Mouse (Mus musculus) myocyte (in vitro differentiated cells): Measurements from ENCODE around the gene Thbs2. TPM values are rescaled to one million over a fixed set of nuclear protein-coding genes. Genes with fewer than 3 reads are reported as not detected.
A peak's percentile ranks its signal among the peaks of the same experiment; 100 is the strongest.

ENCODE experiments used
- H3K27me3 ChIP-seq: one replicate; pipeline ENCODE4 v1.6.1; 2011; ENCODE audit not compliant: control insufficient read depth, insufficient read depth, insufficient read length
- H3K36me3 ChIP-seq: one replicate; pipeline ENCODE4 v1.6.1; 2011; ENCODE audit not compliant: control insufficient read depth, insufficient read depth
- H3K4me2 ChIP-seq: one replicate; pipeline ENCODE4 v1.6.1; 2011; ENCODE audit warnings: low read depth, control low read depth
- H3K4me3 ChIP-seq: one replicate; pipeline ENCODE4 v1.5.1; 2011; ENCODE audit warnings: mild to moderate bottlenecking, control low read depth, moderate library complexity
- H3K79me2 ChIP-seq: one replicate; pipeline ENCODE4 v1.6.1; 2011; ENCODE audit not compliant: control insufficient read depth, insufficient read depth
- H3ac ChIP-seq: one replicate; pipeline ENCODE4 v1.6.1; 2011; ENCODE audit not compliant: control insufficient read depth, insufficient read length
- CEBPB ChIP-seq: IDR thresholded peaks from 2 replicates; pipeline ENCODE4 v1.6.1; 2011; ENCODE audit warnings: mild to moderate bottlenecking, moderate library complexity; ENCODE audit not compliant: poor library complexity, insufficient read depth, severe bottlenecking
- E2F4 ChIP-seq: IDR thresholded peaks from one replicate; pipeline ENCODE4 v1.6.1; 2011; ENCODE audit warnings: mild to moderate bottlenecking, control low read depth, moderate library complexity; ENCODE audit not compliant: insufficient read depth
- MAX ChIP-seq: IDR thresholded peaks from one replicate; pipeline ENCODE4 v1.6.1; 2011; ENCODE audit warnings: low read depth, mild to moderate bottlenecking, control low read depth
- MYOD1 ChIP-seq, 3 experiments: IDR thresholded peaks; one replicate each; pipeline ENCODE4 v1.6.1; 2011; ENCODE audit warnings: control low read depth in 2 of 3, low read depth in 2 of 3, mild to moderate bottlenecking in 2 of 3, moderate library complexity in 1 of 3; ENCODE audit not compliant: insufficient read length in 2 of 3, control insufficient read depth in 1 of 3
- MYOG ChIP-seq, 3 experiments: IDR thresholded peaks; one replicate each; pipeline ENCODE4 v1.6.1; 2011; ENCODE audit warnings: control low read depth in 2 of 3, low read depth in 2 of 3, mild to moderate bottlenecking in 2 of 3; ENCODE audit not compliant: insufficient read length in 2 of 3, control insufficient read depth in 1 of 3, insufficient read depth in 1 of 3
- POLR2A ChIP-seq: IDR thresholded peaks from one replicate; pipeline ENCODE4 v1.6.1; 2011; ENCODE audit warnings: low read depth, mild to moderate bottlenecking, control low read depth, moderate library complexity; ENCODE audit not compliant: insufficient read length
- POLR2AphosphoS2 ChIP-seq: IDR thresholded peaks from one replicate; pipeline ENCODE4 v1.6.1; 2011; ENCODE audit warnings: low read depth, control low read depth; ENCODE audit not compliant: insufficient read length
- REST ChIP-seq: IDR thresholded peaks from one replicate; pipeline ENCODE4 v1.6.1; 2011; ENCODE audit warnings: mild to moderate bottlenecking, control low read depth, moderate library complexity; ENCODE audit not compliant: insufficient read depth, insufficient read length
- SRF ChIP-seq: IDR thresholded peaks from one replicate; pipeline ENCODE4 v1.6.1; 2011; ENCODE audit warnings: low read depth; ENCODE audit not compliant: control insufficient read depth, insufficient read length
- TCF12 ChIP-seq: IDR thresholded peaks from one replicate; pipeline ENCODE4 v1.6.1; 2011; ENCODE audit warnings: mild to moderate bottlenecking, control low read depth; ENCODE audit not compliant: poor library complexity, insufficient read depth, severe bottlenecking
- TCF3 ChIP-seq: IDR thresholded peaks from one replicate; pipeline ENCODE4 v1.6.1; 2011; ENCODE audit warnings: low read depth, control low read depth; ENCODE audit not compliant: insufficient read length
- USF1 ChIP-seq: IDR thresholded peaks from one replicate; pipeline ENCODE4 v1.6.1; 2011; ENCODE audit warnings: low read depth, mild to moderate bottlenecking, control low read depth, moderate library complexity
- polyA plus RNA-seq: library from polyadenylated mRNA; unstranded; fragments of >200 nt; fragmentation: generic; extraction: Trizol; gene quantifications from one replicate; pipeline ENCODE4 v1.2.1, GENCODE M21; 2012; ENCODE audit warnings: missing spikeins

The Thbs2 gene
- polyA plus RNA-seq, 1 experiment: 15.7 TPM

DNA sequence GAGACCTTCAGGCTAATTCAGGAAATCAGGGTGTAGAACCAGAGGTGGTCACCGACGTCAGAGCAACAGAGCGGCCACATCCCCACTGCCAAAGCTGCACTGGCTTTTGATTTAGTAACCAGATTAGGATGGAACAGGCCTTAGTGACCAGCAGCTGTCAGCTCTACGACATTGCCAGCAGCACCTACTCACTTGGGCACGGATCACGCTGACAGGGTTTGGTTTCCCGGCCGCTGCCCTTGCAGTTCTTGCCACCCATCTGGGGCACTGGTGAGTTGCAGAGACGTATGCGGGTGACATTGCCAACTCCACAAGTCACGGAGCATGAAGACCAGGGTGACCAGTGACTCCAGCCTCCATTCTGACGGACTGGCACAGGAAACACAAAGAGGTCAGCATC lies 13.0 kb downstream of the Thbs2 start:
- no peak overlapping the region for H3ac ChIP-seq
- H3K27me3 ChIP-seq: no peaks in the 10 kb centered on the region
- TF ChIP-seq TCF3 (no peak), MYOD1 (IDR thresholded peaks at IDR 0.05; ENCODE audit: control insufficient read depth in 1 of 3, insufficient read length in 2 of 3, low read depth in 2 of 3) (peak in 1 of 3 experiments; percentile 51), MAX (no peak)
- H3K4me3 ChIP-seq: no peak overlapping the region
- no peaks in the 10 kb centered on the region for H3K79me2 ChIP-seq
- no peaks in the 10 kb centered on the region for H3K36me3 ChIP-seq
- no peak overlapping the region for H3K4me2 ChIP-seq

DNA sequence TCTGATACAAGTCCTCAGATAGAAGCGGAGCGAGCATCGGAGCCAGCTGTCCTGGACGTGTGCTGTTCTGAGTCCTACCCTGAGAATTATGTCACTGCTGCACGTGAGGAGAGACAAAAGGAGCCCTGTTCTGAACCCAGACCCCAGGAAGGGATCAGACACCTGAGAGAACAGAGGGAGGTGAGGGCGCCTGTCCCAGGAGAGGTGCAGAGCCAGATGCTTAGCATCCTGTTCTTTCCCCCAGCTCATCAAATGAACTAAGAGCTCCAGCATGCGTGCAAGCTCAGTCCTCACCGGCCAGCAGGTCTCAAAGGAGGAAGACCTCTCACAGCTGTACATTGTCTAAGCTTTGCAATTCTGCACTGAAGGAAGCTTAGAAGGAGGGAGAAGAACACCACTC lies 16.8 kb downstream of the Thbs2 start:
- no peaks in the 10 kb centered on the region for H3K27me3 ChIP-seq
- TF ChIP-seq MYOG (IDR thresholded peaks at IDR 0.05; ENCODE audit: control insufficient read depth in 1 of 3, insufficient read depth in 1 of 3, insufficient read length in 2 of 3, low read depth in 2 of 3) (no peak), TCF3 (no peak), POLR2AphosphoS2 (no peak), MYOD1 (IDR thresholded peaks at IDR 0.05; ENCODE audit: control insufficient read depth in 1 of 3, insufficient read length in 2 of 3, low read depth in 2 of 3) (no peak)
- no peak overlapping the region for H3K4me3 ChIP-seq
- no peak overlapping the region for H3K4me2 ChIP-seq
- H3K79me2 ChIP-seq: no peaks in the 10 kb centered on the region
- H3ac ChIP-seq: no peak overlapping the region
- H3K36me3 ChIP-seq: no peaks in the 10 kb centered on the region

DNA sequence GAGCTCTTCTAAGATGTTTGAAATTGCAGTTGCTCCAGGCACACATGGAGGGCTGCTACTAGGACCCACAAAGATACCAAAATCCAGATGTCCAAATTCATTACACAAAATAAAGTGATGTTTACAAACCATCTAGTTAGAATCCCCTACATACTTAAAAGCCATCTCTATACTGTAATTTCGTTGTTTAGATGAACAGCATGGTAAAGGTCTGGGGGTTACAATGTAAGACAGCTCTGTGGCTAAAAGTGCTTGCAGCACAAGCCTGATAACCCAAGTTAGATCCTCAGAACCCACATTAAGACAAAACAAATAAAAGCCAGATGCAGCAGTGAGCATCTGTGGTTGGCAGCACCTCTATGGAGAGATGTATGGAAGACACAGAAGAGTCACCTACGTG lies 18.5 kb downstream of the Thbs2 start:
- H3K36me3 ChIP-seq: no peaks in the 10 kb centered on the region

DNA sequence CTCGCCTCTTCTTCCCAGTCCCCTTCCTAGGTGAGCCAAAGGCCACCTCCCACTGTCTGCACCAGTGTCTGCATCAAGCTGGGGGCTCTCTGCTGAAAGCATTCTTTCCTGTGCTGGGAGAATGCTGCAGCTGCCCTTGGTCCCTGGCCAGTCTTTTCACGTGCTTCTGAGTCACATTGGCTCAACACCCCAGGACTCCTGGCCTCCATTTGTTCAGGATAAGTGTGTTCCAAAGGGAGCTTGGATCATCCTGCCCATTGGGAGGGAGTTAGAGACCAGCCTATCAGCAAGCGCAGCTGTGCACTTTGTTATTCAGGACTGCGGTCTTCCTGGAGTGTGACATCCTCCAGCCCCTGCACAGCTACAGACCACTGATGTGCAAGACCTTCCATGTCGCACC lies 21.6 kb downstream of the Thbs2 start:
- TF ChIP-seq USF1 (peak; percentile 46), MYOG (IDR thresholded peaks at IDR 0.05; ENCODE audit: control insufficient read depth in 1 of 3, insufficient read depth in 1 of 3, insufficient read length in 2 of 3, low read depth in 2 of 3) (peak in 2 of 3 experiments; percentile 6 to 78), MYOD1 (IDR thresholded peaks at IDR 0.05; ENCODE audit: control insufficient read depth in 1 of 3, insufficient read length in 2 of 3, low read depth in 2 of 3) (peak in 2 of 3 experiments; percentile 54 to 72), SRF (peak; percentile 19), E2F4 (no peak), CEBPB (0 out of 2 replicates have a peak, but pooled peaks have one; percentile 0), MAX (no peak)
- Histone ChIP-seq H3K4me3 (no peak overlapping the region), H3K36me3 (no peaks in the 10 kb centered on the region), H3K79me2 (no peaks in the 10 kb centered on the region), H3K27me3 (no peaks in the 10 kb centered on the region), H3ac (no peak overlapping the region), H3K4me2 (peak overlapping the region; percentile 31)

More for the DNA sequence above, 18.5 kb downstream of the Thbs2 start:
- H3K4me2 ChIP-seq: no peak overlapping the region
- H3ac ChIP-seq: no peak overlapping the region
- no peak for TF ChIP-seq USF1
- no peak for TF ChIP-seq POLR2A
- no peak for TF ChIP-seq MAX
- no peak for TF ChIP-seq CEBPB
- TF ChIP-seq REST: no peak
- TF ChIP-seq TCF12: no peak
- TF ChIP-seq E2F4: no peak
- no peak for TF ChIP-seq TCF3
- TF ChIP-seq POLR2AphosphoS2: no peak
- no peak for TF ChIP-seq MYOG (IDR thresholded peaks at IDR 0.05; ENCODE audit: control insufficient read depth in 1 of 3, insufficient read depth in 1 of 3, insufficient read length in 2 of 3, low read depth in 2 of 3)
- TF ChIP-seq MYOD1 (IDR thresholded peaks at IDR 0.05; ENCODE audit: control insufficient read depth in 1 of 3, insufficient read length in 2 of 3, low read depth in 2 of 3): no peak
- TF ChIP-seq SRF: no peak
- H3K27me3 ChIP-seq: no peaks in the 10 kb centered on the region
- no peak overlapping the region for H3K4me3 ChIP-seq
- H3K79me2 ChIP-seq: no peaks in the 10 kb centered on the region

DNA sequence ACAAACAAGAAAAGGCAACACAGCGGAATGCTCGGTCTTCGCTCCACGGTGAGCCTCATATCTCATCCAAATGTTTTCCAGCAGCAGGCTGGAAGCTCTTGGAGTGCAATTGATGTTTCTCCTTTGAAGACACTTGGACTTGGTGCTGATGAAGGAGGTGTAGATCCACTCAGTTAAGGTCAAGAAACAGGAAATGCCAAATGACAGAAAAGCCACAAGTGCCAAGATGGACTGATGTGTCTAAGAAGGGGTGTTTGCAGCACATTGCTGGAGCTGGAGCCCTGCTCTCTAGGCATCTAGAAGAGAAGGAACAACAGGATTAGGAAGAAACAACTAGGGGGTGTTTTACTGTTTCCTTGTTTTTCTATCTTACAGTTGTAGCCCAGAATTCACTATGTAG lies 26.8 kb downstream of the Thbs2 start:
- no peak for TF ChIP-seq USF1
- no peak for TF ChIP-seq POLR2A
- TF ChIP-seq TCF12: no peak
- TF ChIP-seq SRF: no peak
- no peak for TF ChIP-seq POLR2AphosphoS2
- TF ChIP-seq MYOD1 (IDR thresholded peaks at IDR 0.05; ENCODE audit: control insufficient read depth in 1 of 3, insufficient read length in 2 of 3, low read depth in 2 of 3): no peak
- TF ChIP-seq CEBPB: no peak
- TF ChIP-seq TCF3: no peak
- no peak for TF ChIP-seq MYOG (IDR thresholded peaks at IDR 0.05; ENCODE audit: control insufficient read depth in 1 of 3, insufficient read depth in 1 of 3, insufficient read length in 2 of 3, low read depth in 2 of 3)
- TF ChIP-seq MAX: no peak
- TF ChIP-seq REST: no peak
- no peak for TF ChIP-seq E2F4
- Histone ChIP-seq H3K4me3 (no peak overlapping the region), H3K27me3 (no peaks in the 10 kb centered on the region), H3K4me2 (no peak overlapping the region), H3K36me3 (no peaks in the 10 kb centered on the region), H3ac (no peak overlapping the region), H3K79me2 (no peaks in the 10 kb centered on the region)
